Mouse (Mus musculus) CD4-positive, CD25-positive, alpha-beta regulatory T cell, adult 4 months (primary cell): ENCODE results near the gene A930033H14Rik. TPM values are rescaled to one million over a fixed set of nuclear protein-coding genes. Genes with fewer than 3 reads are reported as not detected.

ENCODE experiments used
- ATAC-seq: one replicate; pipeline ENCODE4 v1.8.0; 2017
- polyA plus RNA-seq, 2 experiments: library from polyadenylated mRNA; unstranded; fragments of 100-300 nt; shearing (Covaris generic); gene quantifications; one replicate each; pipeline ENCODE4 v1.2.1; 2017

Gene A930033H14Rik
- polyA plus RNA-seq, 2 experiments from 2014 or later = not detected

DNA sequence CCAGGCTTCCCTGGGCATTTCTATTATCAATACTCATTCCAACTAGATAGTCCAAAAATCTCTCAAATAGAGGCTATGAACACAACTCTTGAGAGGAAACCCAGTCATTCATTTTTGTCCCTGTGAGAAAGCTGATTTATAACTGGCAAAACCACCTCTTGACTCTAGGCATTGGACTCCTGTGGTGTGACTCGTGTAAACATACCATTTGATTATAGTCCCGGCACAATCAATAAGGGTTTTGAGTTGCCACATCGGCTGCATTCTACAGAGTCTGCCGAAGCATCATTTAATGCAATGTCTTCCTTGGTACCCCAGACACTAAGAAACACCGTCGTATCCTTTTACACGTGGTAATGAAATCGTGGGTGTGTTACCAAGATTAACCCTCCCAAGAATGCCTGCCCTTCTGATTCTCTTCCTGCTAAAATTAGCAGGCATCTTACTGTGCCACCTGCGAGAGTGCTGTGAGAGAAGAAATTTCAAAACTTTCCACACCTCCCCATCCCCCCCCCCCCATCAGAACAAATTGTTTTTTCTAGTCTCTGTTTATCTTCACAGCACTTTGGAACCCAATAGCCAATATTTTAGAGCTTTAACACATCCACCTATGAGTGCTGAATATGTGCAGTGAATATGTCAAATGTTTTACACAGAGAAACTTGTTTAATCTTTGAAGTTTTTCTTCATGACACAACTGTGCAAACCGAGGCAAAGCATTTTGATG is 22.3 kb downstream of the A930033H14Rik start:
- ATAC-seq = no peak

DNA sequence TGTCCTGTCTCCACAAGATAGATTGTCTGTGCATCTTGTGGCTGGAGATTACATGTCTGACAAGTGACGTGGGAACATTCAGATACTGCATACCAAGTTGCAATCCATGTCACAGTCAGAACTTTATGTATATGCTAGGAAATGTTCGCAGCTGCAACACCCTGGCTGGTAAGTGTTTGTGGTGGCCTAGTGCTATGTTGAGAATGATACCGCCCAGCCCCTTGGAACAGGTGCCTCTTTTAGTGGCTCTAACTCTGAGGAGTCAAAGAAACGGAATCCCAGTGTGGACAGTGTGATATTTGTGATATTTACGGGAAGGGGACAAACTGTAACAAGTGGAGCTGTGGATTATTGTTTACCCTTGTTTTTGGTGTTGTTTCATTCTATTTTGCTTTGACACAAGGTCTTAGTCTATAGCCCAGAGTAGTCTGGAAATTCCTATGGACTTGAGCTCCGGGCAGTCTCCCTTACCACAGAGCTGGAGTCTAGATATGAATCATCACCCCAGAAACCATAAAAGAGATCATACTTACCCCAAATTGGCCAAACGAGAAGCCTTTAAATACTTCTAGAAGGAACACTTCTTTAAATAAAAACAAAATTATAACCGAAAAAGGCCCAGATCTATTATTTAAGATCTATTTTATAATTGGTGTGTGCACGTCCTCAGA is 25.0 kb downstream of the A930033H14Rik start:
- no peak for ATAC-seq

DNA sequence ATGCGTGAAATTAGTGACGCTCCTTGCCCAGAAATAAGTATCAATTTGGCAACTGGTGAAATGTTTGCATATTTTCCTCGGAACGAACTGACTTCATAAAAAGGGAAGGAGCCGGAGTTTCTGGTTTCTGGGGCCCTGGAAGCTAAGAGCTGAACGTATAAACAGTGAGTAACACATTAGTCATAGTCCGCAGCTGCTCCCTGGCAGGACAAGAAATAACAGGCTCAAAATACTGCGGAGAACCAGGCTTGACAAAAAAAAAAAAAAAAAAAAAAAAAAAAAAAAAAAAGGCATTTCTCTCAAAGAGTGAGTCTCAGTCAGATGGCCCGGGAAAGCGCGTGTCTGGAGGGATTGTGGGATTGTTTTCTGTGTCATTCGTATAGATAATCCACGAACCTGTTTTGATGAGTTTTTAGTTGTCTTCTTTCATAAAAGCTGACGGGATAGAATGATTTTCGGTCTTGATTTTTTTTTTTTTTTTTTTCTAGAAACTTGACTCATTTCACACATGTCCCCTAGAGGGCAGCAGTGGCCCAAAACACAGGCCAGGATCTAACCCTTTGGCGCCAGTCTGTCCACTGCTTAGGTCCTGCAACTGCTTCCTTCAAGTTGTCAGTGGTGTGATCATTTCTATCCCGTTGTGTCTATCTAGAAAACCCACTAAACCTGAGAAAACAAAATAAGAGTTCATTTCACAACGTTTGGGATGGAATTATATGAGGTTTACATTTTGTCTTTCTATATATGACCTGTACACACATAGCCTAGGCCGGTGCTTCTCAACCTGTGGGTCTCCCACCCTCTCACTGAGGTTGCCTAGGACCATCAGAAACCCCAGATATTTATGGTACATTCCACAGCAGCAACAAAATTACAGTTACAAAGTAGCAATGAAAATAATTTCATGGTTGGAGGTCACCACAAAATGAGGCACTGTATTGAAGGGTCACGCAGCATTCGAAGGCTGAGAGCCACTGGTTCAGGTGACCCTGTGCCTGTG is 26.7 kb downstream of the A930033H14Rik start:
- ATAC-seq = peak; percentile 32

DNA sequence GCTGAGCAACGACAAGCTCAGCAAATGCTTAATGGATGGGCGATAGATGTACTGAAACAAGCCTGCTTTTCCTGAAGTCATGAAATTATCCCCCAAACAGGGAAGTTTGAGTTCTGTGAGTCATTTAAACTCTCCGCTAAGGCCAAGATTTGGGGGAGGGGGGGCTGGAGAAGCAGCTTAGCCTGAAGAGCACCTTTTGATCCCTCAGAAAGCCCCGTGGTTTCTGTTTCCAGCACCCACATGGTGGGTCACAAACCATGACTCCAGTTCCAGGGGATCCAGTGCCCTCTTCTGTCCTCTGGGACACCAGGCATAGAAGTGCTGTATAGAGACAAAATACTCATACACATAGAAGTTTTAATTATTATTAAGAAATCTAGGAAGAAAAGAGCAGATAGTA is 27.5 kb downstream of the A930033H14Rik start:
- no peak for ATAC-seq

DNA sequence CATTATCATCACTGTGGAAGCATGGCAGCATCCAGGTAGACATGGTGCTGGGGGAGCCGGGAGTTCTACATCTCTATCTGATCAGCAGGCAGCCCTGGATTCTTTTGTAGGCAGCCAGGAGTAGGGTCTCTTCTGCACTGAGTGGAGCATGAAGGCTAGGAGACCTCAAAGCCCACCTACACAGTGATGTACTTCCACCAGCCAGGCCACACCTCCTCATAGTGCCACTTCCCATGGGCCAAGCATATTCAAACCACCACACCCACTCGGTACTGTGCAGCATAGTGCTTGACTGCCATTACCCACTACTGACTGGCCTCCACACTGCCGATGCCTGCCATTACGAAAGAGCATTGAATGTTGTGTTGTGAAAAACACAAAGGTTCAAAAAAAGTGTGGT is 28.0 kb downstream of the A930033H14Rik start:
- no peak for ATAC-seq

DNA sequence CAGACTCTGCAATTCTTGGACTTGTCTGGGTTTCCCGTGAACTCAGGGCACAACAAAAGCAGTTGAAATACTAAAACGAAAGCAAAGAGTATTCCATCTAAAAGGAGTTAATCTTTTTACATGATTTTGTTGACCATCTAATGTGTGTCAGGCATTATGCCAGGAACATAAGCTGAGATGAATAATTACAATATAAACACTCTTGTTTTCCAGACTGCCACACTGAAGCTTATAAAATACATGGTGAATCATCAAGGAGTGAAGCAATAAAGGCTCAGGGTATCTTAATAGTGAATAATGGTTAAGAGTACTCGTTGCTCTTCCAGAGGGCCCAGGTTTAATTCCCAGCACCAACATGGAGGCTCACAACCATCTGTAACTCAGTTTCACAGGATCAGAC is 31.9 kb downstream of the A930033H14Rik start:
- ATAC-seq = no peak

DNA sequence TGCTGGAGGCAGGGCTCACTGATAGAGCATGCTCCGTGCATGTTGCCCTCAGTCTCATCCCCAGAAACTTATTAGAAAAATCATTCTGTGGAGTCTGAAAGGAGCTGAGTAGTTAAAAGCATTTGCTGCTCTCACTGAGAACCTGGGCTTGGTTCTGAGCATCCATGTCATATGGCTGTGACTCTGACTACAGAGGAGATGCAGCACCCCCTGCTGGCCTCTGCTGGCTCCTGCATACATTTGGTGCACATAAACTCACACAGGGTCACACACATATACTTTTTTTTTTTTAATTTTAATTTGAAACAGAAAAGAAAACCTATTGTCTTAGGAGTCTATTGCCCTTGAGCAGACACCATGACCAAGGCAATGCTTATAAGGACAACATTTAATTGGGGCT is 33.6 kb downstream of the A930033H14Rik start:
- no peak for ATAC-seq

DNA sequence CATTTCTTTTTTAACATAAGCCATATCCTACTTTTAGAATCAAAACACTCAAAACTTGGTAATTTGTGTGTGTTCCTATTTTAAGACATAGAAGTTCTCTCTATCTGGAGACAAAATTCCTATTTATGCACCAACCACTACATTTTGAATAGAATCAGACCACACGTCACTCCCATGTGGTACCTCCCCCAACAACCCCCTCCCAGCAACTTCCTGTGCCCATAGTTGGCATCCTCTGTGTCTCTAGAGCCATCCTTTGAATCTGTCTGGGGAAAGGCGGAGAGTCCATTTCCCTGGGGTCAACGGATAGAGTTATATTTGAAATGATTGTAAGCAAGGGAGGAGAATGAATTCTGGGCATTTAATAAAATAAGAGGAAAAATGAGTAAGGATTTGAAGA is 36.8 kb downstream of the A930033H14Rik start:
- ATAC-seq = no peak

DNA sequence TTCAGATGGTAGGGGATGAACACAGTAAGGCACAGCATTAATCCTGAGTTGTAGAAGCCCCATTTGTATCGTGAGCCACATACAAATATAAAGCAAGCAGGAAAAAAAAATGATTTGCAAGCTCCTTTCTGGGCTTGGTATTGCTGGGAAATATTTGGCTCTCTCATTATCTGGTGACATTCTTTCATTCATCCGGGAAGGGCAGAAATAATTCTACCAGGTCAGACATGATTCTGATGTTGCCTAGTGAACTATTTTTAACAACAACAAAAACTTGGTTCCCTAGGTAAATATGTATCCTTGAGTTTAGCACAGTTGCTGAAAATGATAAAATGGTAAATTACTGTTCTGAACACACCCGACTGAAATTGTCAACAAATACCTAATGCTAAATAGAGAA is 40.5 kb downstream of the A930033H14Rik start:
- no peak for ATAC-seq

DNA sequence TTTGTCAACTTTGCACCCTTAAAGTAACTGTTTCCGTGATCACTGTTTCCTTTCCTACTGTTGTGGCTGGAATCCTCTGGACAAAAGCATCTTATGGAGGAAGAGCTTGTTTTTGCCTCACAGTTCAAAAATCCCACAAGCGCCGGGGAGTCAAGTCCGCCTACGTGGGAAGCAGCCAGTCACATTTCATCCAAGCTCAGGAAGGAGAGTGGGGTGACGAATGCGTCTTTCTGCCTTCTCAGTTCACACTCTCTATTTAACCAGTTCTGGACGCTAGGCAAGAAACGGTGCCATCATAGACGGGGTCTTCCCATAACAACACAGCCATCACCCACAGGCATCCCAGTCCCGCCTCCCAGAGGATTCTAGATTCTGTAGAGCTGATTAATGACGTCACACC is 46.4 kb downstream of the A930033H14Rik start:
- ATAC-seq = no peak

DNA sequence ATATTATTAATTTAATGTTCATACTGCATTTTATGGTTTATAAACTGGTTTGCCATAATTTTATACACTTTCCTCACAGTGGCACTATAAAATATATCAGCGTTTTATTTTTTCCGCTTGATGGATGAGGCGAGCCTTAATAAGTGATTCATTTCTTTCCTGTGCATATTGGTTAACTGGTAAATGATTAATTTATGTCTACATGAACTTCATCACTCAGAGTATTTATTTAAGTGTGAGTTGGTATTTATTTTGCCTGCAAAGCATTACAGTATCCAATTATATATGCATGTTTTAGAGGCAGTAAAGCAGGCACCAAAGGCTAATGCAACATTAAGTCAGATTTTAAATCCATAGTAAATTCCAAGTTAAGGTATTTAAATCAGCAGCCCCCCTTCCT is 47.1 kb downstream of the A930033H14Rik start:
- ATAC-seq = no peak

DNA sequence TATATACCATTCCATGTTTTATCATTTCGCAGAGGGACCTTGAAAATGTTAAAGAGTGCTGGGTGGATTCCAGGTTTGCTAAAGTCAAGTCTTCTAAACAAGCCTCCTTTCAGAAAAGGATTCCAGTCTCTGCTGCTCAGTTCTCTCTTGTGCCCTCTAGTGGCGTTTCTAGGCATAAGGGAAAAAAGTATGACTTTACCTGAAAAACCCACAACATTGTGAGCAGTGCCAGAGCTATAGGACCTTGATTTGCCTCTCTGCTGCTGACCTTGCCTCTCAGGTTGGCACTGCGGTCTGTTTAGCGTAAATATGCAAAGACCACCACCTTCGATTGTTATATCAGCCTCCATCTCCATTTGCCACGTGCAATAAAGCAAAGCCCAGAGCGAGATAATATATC is 47.8 kb downstream of the A930033H14Rik start:
- peak; percentile 35 for ATAC-seq

DNA sequence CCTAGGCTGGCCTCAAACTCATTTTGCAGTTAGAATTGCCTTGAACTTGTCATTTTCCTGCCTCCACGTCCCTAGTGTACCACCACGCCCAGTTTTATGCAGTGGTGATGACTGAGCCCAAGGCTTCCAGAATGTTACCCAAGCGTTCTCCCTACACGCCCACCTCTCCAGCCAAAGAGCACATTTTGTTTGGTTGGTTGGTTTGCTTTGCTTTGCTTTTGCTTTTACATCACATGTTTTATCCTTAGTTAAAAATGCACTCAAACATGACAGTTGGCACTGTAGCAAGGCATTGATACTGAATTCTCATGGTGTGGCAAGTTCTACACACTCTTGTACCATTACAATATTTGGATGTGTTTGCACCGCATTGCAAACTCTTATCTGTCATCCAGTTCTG is 49.7 kb downstream of the A930033H14Rik start:
- ATAC-seq = no peak

DNA sequence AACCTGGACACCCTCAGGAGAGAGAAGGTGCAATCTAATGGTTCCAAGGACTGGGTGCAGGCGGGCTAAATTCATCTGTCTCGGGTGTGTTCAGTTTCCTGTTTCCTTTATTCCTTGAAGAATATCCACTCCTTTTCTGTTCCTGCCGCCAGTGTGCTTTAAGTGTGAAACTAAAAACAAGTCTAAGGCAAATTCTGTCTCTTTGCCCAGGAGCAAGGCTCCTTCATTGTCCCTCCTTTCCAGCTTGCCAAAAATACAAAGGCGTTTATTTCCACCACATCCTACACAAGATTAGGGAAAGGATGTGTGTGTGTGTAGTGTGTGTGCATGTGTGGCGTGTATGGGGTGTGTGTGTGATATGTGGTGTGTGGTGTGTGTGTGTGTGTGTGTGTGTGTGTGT is 50.3 kb downstream of the A930033H14Rik start:
- no peak for ATAC-seq

DNA sequence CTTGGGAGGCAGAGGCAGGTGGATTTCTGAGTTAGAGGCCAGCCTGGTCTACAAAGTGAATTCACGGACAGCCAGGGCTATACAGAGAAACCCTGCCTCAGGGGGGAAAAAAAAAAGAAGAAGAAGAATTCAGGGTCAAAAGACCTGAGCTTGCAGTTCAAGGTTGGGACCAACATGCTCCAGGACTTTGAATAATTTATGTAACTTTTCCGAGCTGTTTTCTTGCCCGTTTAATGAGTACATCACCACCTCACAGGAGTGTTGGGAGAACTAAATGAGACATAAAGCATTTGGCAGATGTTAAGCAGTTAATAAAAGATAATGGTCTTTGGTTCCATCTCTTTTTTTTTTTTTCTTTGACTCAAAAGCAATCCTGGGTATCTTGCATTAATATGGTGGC is 51.4 kb downstream of the A930033H14Rik start:
- no peak for ATAC-seq

DNA sequence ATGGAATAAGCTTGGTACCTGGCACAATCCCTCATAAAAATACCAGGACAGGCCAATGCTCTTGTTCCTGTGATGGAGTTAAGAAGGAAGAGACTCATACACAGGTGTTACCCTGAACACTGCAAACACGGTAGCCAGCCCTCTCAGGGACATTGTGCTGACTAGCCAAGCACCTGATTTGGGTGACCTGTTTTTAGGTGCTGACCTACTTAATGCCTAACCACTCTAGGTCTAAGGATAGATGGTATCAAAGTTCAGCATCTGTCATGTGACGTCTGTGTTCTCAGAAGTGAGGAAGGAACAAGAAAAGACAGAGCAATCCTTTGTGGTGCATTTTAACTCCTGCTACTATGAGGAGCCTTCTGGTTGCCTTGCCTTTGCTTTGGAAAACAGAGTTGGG is 52.0 kb downstream of the A930033H14Rik start:
- ATAC-seq = no peak

Other genes starting within 250 kb of the A930033H14Rik start
- gene Rhobtb1, start 61.7 kb downstream of the A930033H14Rik start, polyA plus RNA-seq = not detected
- gene Cdk1, start 139.8 kb upstream of the A930033H14Rik start, polyA plus RNA-seq = 10 to 100 TPM; 17.5 to 18.6 TPM
- 1 to 10 TPM; 1.1 to 1.2 TPM for gene Ank3, start 185.7 kb upstream of the A930033H14Rik start, polyA plus RNA-seq